Mouse (Mus musculus) hematopoietic stem cell, adult 5-6 weeks (primary cell): ENCODE measurements around the gene Lrrc25. TPM values are rescaled to one million over a fixed set of nuclear protein-coding genes. Genes with fewer than 3 reads are reported as not detected.
A peak's percentile ranks its signal among the peaks of the same experiment; 100 is the strongest.

ENCODE experiments used
- ATAC-seq, 2 experiments: fragments of 125-278 bp in 1 of 2; replicated peaks in 1 of 2; 2 replicates each; pipeline ENCODE4 v1.8.0; 2016 to 2017; ENCODE audit warnings: inconsistent platforms in 2 of 2, mild to moderate bottlenecking in 2 of 2, moderate number of reproducible peaks in 2 of 2, low read depth in 1 of 2, moderate TSS enrichment in 1 of 2; ENCODE audit not compliant: low FRiP score in 2 of 2, poor library complexity in 2 of 2, severe bottlenecking in 2 of 2, insufficient read depth in 1 of 2, low TSS enrichment in 1 of 2
- total RNA-seq: library from RNA; stranded (forward); fragments of 172-1452, 232-1000 nt; gene quantifications from 2 replicates; pipeline ENCODE4 v1.2.3, GENCODE M21; 2017

Lrrc25 gene
- total RNA-seq, 1 experiment from 2014 or later: 1.7 TPM

GRCm38 (mm10) chr8:70609849-70610795, 5.8 kb upstream of the Lrrc25 start:
- ATAC-seq: peak; percentile 57 to 63

GRCm38 (mm10) chr8:70610796-70611771, 4.9 kb upstream of the Lrrc25 start:
- ATAC-seq: no peak

- peak; percentile 34 to 38 for ATAC-seq
These were observed 4.1 kb upstream of the Lrrc25 start for GRCm38 (mm10) chr8:70611849-70612248.

- ATAC-seq: no peak
These were observed 2.2 kb upstream of the Lrrc25 start for GRCm38 (mm10) chr8:70613763-70614162.

GRCm38 (mm10) chr8:70614469-70614868, 1.5 kb upstream of the Lrrc25 start:
- no peak for ATAC-seq

- no peak for ATAC-seq
These were observed 674 bp upstream of the Lrrc25 start for GRCm38 (mm10) chr8:70615281-70615680.

- ATAC-seq: peak; percentile 25 to 27; a peak in 2 of 4 replicates
These were observed 690 bp downstream of the Lrrc25 start for GRCm38 (mm10) chr8:70616645-70617044.

- peak in 1 of 2 experiments; percentile 17; a peak in 1 of 4 replicates for ATAC-seq
These were observed 2.0 kb downstream of the Lrrc25 start for GRCm38 (mm10) chr8:70617985-70618384.

GRCm38 (mm10) chr8:70618888-70619334, 3.0 kb downstream of the Lrrc25 start:
- ATAC-seq: peak; percentile 89 to 92

- no peak for ATAC-seq
These were observed 6.3 kb downstream of the Lrrc25 start for GRCm38 (mm10) chr8:70622220-70622619.

- ATAC-seq: no peak
These were observed 9.1 kb downstream of the Lrrc25 start for GRCm38 (mm10) chr8:70625104-70625503.

GRCm38 (mm10) chr8:70627041-70627440, 11.1 kb downstream of the Lrrc25 start:
- ATAC-seq: no peak

- no peak for ATAC-seq
These were observed 13.1 kb downstream of the Lrrc25 start for GRCm38 (mm10) chr8:70628986-70629490.

GRCm38 (mm10) chr8:70629574-70630531, 13.9 kb downstream of the Lrrc25 start:
- peak; percentile 71 for ATAC-seq

- ATAC-seq: peak; percentile 17 to 29; a peak in 2 of 4 replicates
These were observed 14.8 kb downstream of the Lrrc25 start for GRCm38 (mm10) chr8:70630532-70631381.

- ATAC-seq: no peak
These were observed 15.5 kb downstream of the Lrrc25 start for GRCm38 (mm10) chr8:70631436-70631835.
